Mouse (Mus musculus) neural tube, embryonic 12.5 days (tissue): ENCODE data around the gene Pde4a. TPM values are rescaled to one million over a fixed set of nuclear protein-coding genes. Genes with fewer than 3 reads are reported as not detected.
"Not testable (repeated sequence)": the region's sequence is repeated elsewhere in the genome, so short reads cannot be mapped to it uniquely, and the experiment has no call there.

ENCODE experiments used
- ATAC-seq: fragments of 200-750 bp; cut with Nextera tagmentation; 2 replicates; pipeline ENCODE4 v1.8.0; 2017; ENCODE audit warnings: low read depth, mild to moderate bottlenecking, moderate TSS enrichment, moderate library complexity; ENCODE audit not compliant: low FRiP score
- H3K27ac ChIP-seq: fragments of 300-500 bp; sonication (generic); 2 replicates; pipeline ENCODE4 v1.5.1; 2016
- H3K27me3 ChIP-seq: fragments of 300-500 bp; sonication (generic); replicated peaks from 2 replicates; pipeline ENCODE4 v1.6.1; 2016; ENCODE audit warnings: mild to moderate bottlenecking
- H3K36me3 ChIP-seq: fragments of 300-500 bp; sonication (generic); 2 replicates; pipeline ENCODE4 v1.6.1; 2016; ENCODE audit warnings: mild to moderate bottlenecking
- H3K4me1 ChIP-seq: fragments of 300-500 bp; sonication (generic); 2 replicates; pipeline ENCODE4 v1.6.1; 2016
- H3K4me2 ChIP-seq: fragments of 300-500 bp; sonication (generic); replicated peaks from 2 replicates; pipeline ENCODE4 v1.6.1; 2016; ENCODE audit warnings: mild to moderate bottlenecking
- H3K4me3 ChIP-seq: fragments of 300-500 bp; sonication (generic); 2 replicates; pipeline ENCODE4 v1.5.1; 2016
- H3K9ac ChIP-seq: fragments of 300-500 bp; sonication (generic); 2 replicates; pipeline ENCODE4 v1.6.1; 2016; ENCODE audit warnings: mild to moderate bottlenecking
- H3K9me3 ChIP-seq: fragments of 300-500 bp; sonication (generic); 2 replicates; pipeline ENCODE4 v1.6.1; 2016; ENCODE audit warnings: mild to moderate bottlenecking
- WGBS: fragments of 180-500 bp; shearing (Covaris S2); methylation state at CpG from one replicate; pipeline ENCODE4 v1.1.7; 2016; 5-methylcytosine and 5-hydroxymethylcytosine counted together
- polyA plus RNA-seq: library from polyadenylated mRNA; unstranded; fragments of >200 nt; fragmentation: Nextera tagmentation; extraction: Ambion mirVana; gene quantifications from 2 replicates; pipeline ENCODE4 v1.2.1, GENCODE M21; 2016

The Pde4a gene
- polyA plus RNA-seq, 1 experiment from 2014 or later = 14.7 TPM

DNA sequence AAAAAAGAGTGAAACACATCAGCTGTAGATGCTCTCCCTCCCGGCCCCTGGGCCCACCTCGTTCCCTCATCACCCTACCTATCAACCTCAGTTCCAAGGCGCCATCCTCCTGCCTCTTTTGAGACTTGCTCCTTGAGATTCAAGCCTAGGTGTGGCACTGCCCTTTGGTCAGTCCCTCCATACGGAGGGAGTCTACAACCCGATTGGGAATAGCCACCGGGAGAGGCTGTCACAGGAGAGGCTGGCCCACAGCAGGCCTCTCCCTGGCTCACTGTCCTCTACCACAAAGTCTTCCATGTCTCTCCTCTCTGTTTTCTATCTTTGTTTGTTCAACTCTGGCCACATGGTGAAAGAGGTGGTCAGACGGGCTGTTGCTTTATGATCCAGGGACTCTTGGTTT, 46.1 kb downstream of the Pde4a start:
- Histone ChIP-seq H3K27me3 (no peaks in the 10 kb centered on the region), H3K4me1 (peaks cover 7% of the 10 kb centered on the region), H3K9me3 (no peaks in the 10 kb centered on the region), H3K9ac (no peak overlapping the region), H3K27ac (no peak overlapping the region), H3K4me3 (no peak overlapping the region), H3K36me3 (peaks cover 6% of the 10 kb centered on the region; the same call in 1 of the 2 replicates), H3K4me2 (no peak overlapping the region)
- WGBS = 83% methylated on average over 7 of the region's 7 CpGs
- ATAC-seq = no peak

DNA sequence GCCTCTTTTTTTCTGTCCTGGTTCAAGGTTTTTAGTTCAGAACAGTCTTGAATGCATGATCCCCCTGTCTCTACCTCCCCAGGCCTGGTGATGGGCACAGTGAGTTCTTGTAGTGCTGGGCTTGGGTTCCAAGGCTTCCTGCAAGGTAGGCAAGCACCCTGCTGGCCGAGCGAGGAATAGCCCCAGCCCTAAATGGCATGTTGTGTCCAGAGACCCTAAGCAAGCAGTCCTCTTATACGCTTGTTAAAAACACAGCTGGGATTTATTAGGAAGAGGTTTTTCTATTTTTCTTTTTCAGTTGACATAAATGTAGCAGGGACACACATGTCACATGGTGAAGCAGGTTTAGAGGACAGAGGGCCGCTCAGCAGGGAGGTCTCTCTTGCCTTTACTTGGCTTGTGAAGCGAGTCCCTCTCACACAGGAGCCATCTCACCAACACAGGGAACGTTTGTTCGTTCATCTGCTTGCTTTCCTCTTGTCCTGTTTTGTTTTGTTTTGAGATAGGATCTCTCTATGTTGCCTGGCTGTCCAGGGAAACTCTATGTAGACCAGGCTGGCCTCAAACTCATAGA, 48.2 kb downstream of the Pde4a start:
- Histone ChIP-seq H3K4me1 (peaks cover 9% of the 10 kb centered on the region), H3K27ac (no peak overlapping the region), H3K4me2 (no peak overlapping the region), H3K27me3 (no peaks in the 10 kb centered on the region), H3K9me3 (no peaks in the 10 kb centered on the region), H3K9ac (no peak overlapping the region), H3K36me3 (peaks cover 6% of the 10 kb centered on the region; the same call in 1 of the 2 replicates), H3K4me3 (no peak overlapping the region)
- WGBS = 47% methylated on average over 7 of the region's 7 CpGs
- ATAC-seq = no peak

DNA sequence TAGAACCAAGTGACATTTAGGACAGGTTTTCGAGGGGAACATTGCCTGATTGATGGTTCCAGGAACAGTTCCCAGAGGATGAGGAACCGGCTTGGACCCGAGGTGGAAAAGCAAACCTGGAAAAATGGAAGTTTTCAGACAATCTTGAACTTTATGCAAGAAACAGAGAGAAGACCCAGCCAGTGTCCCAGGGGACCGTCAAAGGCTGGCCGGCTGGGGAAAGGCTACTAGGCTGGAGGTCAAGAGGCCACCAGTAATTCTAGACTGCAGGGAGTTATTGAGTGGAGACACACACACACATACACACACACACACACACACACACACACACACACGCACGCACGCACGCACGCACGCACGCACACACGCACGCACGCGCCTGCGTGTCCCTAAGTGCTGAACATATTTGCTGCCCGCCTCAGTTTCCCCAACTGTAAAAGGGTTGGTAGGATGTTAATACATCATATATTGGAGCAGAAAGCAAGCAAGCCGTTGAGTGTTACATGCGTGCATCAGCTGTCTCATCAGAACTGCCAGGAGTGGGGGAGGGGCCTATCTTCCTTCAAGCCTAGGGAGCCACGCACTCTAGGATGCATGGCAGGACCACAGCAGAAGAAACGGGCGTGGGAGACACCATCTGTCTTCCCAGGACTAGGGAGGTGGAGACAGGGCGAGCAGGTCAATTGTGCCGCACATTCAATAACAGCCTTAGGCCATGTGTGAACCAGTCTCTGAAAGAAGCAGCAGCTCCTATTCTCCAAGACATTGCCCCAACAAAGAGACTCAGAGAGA, 50.7 kb downstream of the Pde4a start:
- no peaks in the 10 kb centered on the region; the same call in 1 of the 2 replicates for H3K36me3 ChIP-seq
- peak; percentile 22; the same call in 1 of the 2 replicates for ATAC-seq
- H3K9ac ChIP-seq = 0 out of 2 replicates have a peak overlapping the region, but pooled peaks have one; percentile 17
- H3K27ac ChIP-seq = no peak overlapping the region
- peaks cover 16% of the 10 kb centered on the region for H3K4me1 ChIP-seq
- H3K9me3 ChIP-seq = no peaks in the 10 kb centered on the region
- 64% methylated on average over 25 of the region's 25 CpGs for WGBS
- peak overlapping the region; percentile 20; the same call in 1 of the 2 replicates for H3K4me2 ChIP-seq
- H3K27me3 ChIP-seq = no peaks in the 10 kb centered on the region
- no peak overlapping the region for H3K4me3 ChIP-seq

DNA sequence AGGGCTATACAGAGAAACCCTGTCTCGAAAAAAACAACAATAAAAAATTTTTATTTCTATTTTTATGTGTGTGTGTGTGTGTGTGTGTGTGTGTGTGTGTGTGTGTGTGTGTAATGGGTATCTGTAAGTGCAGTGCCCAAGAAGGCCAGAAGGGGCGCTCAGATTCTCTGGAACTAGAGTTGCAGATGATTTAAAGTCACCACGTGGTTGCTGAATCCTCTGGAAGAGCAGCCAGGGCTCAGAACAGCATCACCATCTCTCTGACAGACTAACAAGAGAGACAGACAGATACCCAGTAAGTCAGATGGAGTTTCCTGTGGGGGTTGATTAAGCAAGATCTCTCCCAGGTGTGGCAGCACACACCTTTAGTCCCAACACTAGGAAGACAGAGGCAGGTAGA, 54.3 kb downstream of the Pde4a start:
- Histone ChIP-seq H3K4me2 (no peak overlapping the region), H3K27me3 (no peaks in the 10 kb centered on the region), H3K9me3 (no peaks in the 10 kb centered on the region), H3K4me1 (peaks cover 18% of the 10 kb centered on the region), H3K27ac (no peak overlapping the region), H3K36me3 (no peaks in the 10 kb centered on the region), H3K4me3 (no peak overlapping the region), H3K9ac (no peak overlapping the region)
- no peak for ATAC-seq
- 53% methylated on average over 3 of the region's 3 CpGs for WGBS

DNA sequence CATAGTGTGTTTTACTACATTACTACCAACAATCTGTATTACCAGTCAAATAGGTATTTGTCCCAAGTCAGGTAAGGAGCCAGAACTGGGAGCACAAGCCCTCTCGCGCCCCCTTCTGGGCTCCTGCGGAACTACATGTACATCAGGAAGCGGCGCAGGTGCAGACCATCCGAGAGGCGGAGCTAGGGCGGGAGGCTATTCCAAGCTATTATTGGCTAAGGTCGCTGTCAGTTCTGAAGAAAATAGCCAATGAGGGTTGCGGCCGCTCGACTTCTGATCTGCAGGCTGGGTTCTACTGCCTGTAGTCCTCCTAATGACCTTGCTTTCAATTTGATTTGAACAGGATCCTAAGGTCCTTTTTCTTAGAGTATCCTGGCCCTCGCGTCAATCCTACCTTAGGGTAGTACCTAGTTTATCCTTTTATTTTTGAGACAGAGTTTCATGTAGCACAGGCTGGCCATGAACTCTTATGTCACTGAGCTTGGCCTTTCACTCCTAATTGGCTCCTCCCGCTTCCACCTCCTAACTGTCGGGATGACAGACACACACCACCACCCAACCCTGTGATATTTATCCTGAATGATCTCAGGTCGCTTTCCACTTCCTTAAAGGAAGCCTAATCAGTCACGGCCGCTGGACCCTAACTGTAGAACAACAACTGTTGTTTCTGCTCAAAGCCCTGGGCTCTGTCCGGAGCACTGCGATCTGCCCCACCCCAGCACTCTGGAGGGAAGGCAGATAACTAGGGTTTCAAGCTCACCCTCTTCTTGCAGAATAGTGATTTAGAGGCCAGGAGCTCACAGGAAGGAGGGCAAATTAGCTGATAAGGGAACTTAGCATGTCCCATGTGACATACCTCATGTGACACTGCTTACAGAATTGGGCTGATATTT, 55.2 kb downstream of the Pde4a start:
- Histone ChIP-seq H3K4me2 (peak overlapping the region; percentile 50), H3K4me1 (peaks cover 23% of the 10 kb centered on the region), H3K4me3 (peak overlapping the region; percentile 15; the same call in 1 of the 2 replicates), H3K27me3 (no peaks in the 10 kb centered on the region), H3K9ac (no peak overlapping the region), H3K36me3 (no peaks in the 10 kb centered on the region), H3K27ac (no peak overlapping the region), H3K9me3 (no peaks in the 10 kb centered on the region)
- WGBS = 16% methylated on average over 21 of the region's 21 CpGs
- peak; percentile 90 for ATAC-seq

DNA sequence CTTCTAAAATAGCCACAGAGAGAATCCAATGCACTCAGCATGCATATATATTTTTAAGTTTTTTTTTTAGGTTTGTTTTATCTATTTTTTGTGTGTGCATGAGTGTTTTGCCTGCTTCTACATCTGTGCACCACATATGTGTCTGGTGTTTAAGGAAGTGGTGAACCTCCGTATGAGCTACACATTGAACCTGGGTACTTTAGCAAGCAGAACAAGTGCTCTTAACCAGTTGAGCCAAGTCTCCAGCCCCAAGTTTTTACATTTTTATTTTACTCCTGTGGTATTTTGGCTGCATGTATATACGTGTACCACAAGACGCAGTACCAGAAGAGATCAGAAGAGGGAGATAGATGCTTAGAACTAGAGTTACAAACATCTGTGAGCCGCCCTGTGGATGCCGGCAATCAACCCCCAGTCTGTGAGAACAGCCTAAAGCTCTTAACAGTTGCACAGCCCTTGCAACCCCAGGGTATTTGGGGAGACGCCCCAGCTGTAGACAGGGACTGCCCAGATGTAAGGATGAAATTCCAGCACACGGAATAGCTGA, 55.9 kb downstream of the Pde4a start:
- Histone ChIP-seq H3K4me1 (peaks cover 18% of the 10 kb centered on the region), H3K4me2 (no peak overlapping the region), H3K9ac (no peak overlapping the region), H3K27ac (no peak overlapping the region), H3K9me3 (no peaks in the 10 kb centered on the region), H3K36me3 (no peaks in the 10 kb centered on the region), H3K27me3 (no peaks in the 10 kb centered on the region), H3K4me3 (no peak overlapping the region)
- 17% methylated on average over 7 of the region's 7 CpGs for WGBS
- no peak for ATAC-seq

DNA sequence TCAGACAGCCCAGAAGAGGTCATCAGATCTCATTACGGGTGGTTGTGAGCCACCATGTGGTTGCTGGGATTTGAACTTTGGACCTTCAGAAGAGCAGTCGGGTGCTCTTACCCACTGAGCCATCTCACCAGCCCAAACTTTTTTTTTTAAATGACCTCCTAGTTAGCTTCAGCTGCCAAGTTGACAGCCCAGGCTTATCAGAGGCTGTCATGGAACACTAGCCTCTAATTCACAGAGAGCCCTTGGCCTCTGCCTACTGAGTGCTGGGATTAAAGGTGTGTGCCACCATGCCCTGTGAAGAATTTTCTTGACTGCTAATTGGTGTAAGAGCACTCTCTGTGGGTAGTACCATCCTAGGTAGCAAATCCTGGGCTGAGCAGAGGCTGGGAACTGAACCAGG, 58.0 kb downstream of the Pde4a start:
- H3K4me1 ChIP-seq = peaks cover 27% of the 10 kb centered on the region; the same call in 1 of the 2 replicates
- not testable (repeated sequence) for H3K36me3 ChIP-seq, H3K9ac ChIP-seq, ATAC-seq, H3K9me3 ChIP-seq, H3K27ac ChIP-seq, H3K4me3 ChIP-seq, H3K27me3 ChIP-seq, H3K4me2 ChIP-seq
- 94% methylated on average over 2 of the region's 2 CpGs for WGBS

DNA sequence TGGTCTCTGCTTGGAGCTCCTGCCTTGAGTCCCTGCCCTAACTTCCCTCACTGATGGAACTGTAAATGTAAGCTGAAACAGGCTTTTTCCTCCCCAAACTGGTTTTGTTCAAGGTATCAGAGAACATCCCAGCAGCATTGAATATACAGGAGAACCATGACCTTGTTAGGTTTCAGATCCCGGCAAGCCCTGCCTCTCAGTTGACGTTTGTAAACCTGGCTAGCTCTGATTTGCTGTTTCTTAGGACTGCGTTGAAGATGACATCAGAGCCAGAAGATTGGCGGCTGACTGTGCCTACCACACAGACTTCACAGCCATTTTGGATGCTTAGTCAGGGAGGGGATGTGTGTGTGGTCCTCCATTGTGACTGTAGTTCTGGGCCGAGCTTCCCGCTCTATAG, 58.4 kb downstream of the Pde4a start:
- Histone ChIP-seq H3K27ac (no peak overlapping the region), H3K9ac (no peak overlapping the region), H3K27me3 (no peaks in the 10 kb centered on the region), H3K36me3 (no peaks in the 10 kb centered on the region), H3K4me3 (no peak overlapping the region), H3K4me2 (no peak overlapping the region), H3K9me3 (no peaks in the 10 kb centered on the region), H3K4me1 (peaks cover 27% of the 10 kb centered on the region; the same call in 1 of the 2 replicates)
- WGBS = 91% methylated on average over 6 of the region's 6 CpGs
- no peak for ATAC-seq

DNA sequence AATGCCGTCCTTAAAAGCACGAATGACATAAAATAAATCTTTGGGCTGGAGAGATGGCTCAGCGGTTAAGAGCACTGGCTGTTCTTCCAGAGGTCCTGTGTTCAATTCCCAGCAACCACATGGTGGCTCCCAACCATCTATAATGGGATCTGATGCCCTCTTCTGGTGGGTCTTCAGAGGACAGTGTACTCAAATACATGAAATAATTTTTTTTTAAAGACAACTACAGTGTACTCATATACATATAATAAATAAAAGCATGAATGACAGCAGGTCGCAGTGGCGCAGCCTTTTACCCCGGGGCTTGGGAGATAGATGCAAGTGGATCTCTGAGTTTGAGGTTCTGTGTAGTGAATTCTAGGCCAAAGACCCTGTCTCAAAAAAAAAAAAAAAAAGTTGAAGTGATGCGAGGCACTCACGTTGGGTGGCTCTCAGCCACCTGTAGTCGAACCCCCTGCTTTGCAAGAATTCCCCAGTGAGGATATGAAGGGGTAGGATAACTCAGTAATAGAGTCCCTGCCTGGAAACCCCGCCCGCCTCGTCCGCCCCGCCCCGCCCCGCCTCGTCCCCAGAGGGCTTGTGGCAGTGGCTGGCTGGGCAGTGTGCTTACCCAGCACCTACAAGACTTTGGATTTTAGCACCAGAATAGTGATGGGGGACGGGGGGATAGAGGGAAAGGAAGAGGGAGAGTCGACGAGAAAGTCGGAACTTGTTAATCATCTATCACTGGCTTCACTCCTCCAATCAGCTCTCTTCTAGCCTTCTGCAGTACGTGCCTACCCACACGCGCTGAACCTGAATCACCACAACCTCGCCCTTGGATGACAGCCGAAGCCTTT, 59.3 kb downstream of the Pde4a start:
- H3K9ac ChIP-seq = 0 out of 2 replicates have a peak overlapping the region, but pooled peaks have one; percentile 22
- no peak for ATAC-seq

DNA sequence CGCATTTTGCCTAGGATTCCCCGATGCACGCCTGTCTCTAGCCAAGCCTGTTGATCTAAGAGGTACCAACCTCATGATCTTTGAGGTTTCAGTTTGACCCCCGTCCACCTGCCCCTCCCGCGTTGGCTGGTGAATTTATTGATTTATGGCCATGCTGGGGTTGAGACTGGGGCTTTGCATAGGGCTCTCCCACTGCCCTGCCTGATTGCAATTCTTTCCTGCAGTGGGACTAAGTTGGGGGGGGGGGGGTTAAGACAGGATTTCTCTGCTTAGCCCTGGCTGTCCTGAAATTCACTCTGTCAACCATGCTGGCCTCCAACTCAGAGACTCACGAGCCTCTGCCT, 59.9 kb downstream of the Pde4a start:
- Histone ChIP-seq H3K4me3 (peak overlapping the region; percentile 15), H3K9ac (no peak overlapping the region), H3K27me3 (no peaks in the 10 kb centered on the region), H3K27ac (no peak overlapping the region), H3K4me2 (peak overlapping the region; percentile 53), H3K36me3 (peaks cover 12% of the 10 kb centered on the region; the same call in 1 of the 2 replicates), H3K4me1 (peaks cover 27% of the 10 kb centered on the region; the same call in 1 of the 2 replicates), H3K9me3 (no peaks in the 10 kb centered on the region)
- no peak for ATAC-seq
- WGBS = 4% methylated on average over 7 of the region's 7 CpGs

More for the DNA sequence above, 59.3 kb downstream of the Pde4a start:
- peak overlapping the region; percentile 15 for H3K4me3 ChIP-seq
- H3K4me1 ChIP-seq = peaks cover 27% of the 10 kb centered on the region; the same call in 1 of the 2 replicates
- peak overlapping the region; percentile 53 for H3K4me2 ChIP-seq
- H3K27ac ChIP-seq = no peak overlapping the region
- H3K27me3 ChIP-seq = no peaks in the 10 kb centered on the region
- H3K9me3 ChIP-seq = no peaks in the 10 kb centered on the region
- H3K36me3 ChIP-seq = peaks cover 6% of the 10 kb centered on the region; the same call in 1 of the 2 replicates
- 18% methylated on average over 26 of the region's 26 CpGs for WGBS

DNA sequence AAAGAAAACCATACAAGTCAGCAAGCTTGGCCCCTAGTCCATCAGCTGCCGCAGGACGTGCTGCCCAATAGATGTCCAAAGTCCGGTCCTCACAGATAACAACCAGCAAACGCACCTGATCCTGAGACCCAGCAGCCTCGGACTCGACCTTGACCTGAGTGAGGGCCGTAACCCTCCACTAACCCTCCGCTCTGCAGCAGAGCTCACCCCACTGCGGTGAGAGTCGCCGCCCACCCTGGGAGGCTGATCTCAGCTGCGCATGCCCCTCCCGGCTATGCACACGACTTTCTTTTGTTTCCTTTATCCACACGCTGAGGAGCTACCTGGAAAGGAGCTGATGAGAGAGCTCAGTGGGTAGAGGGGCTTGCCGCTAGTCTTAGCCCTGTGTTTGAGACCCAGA, 61.8 kb downstream of the Pde4a start:
- Histone ChIP-seq H3K9me3 (no peaks in the 10 kb centered on the region), H3K36me3 (peaks cover 28% of the 10 kb centered on the region), H3K4me3 (no peak overlapping the region), H3K27me3 (no peaks in the 10 kb centered on the region), H3K4me1 (peaks cover 18% of the 10 kb centered on the region; the same call in 1 of the 2 replicates), H3K9ac (0 out of 2 replicates have a peak overlapping the region, but pooled peaks have one; percentile 33), H3K4me2 (peak overlapping the region; percentile 47), H3K27ac (no peak overlapping the region)
- no peak for ATAC-seq
- 16% methylated on average over 16 of the region's 16 CpGs for WGBS
